Mouse (Mus musculus): ENCODE results near the gene Zfhx3. TPM values are rescaled to one million over a fixed set of nuclear protein-coding genes. Genes with fewer than 3 reads are reported as not detected.

Zfhx3 gene
- polyA plus RNA-seq, 1 experiment from 2014 or later = 19.8 TPM

- H3K4me3 ChIP-seq (ENCODE audit: low read depth, low read length) = no peak overlapping the region
- H3K4me2 ChIP-seq = no peak overlapping the region
- H3K9ac ChIP-seq = no peak overlapping the region
- H3K4me1 ChIP-seq (ENCODE audit: insufficient read depth) = no peaks in the 10 kb centered on the region
- H3K9me3 ChIP-seq (ENCODE audit: low read depth, low read length) = no peaks in the 10 kb centered on the region
- no peak for ATAC-seq (ENCODE audit: insufficient read depth)
- WGBS = 72% methylated on average over 5 of the region's 5 CpGs
- no peak for TF ChIP-seq CTCF (IDR thresholded peaks at IDR 0.05; ENCODE audit: low read depth)
- no peak for DNase-seq
- H3K36me3 ChIP-seq (ENCODE audit: insufficient read depth) = no peaks in the 10 kb centered on the region
- no peaks in the 10 kb centered on the region for H3K27me3 ChIP-seq (ENCODE audit: insufficient read depth, low read length)
- no peak overlapping the region for H3K27ac ChIP-seq (ENCODE audit: low read depth)
Measured at GRCm38 (mm10) chr8:109001923-109002322, 1059.5 kb downstream of the Zfhx3 start.

GRCm38 (mm10) chr8:109006986-109007385 is 1064.5 kb downstream of the Zfhx3 start:
- no peak for TF ChIP-seq CTCF (IDR thresholded peaks at IDR 0.05; ENCODE audit: low read depth)
- Histone ChIP-seq H3K27me3 (ENCODE audit: insufficient read depth, low read length) (no peaks in the 10 kb centered on the region), H3K36me3 (ENCODE audit: insufficient read depth) (no peaks in the 10 kb centered on the region), H3K9me3 (ENCODE audit: low read depth, low read length) (no peaks in the 10 kb centered on the region), H3K4me2 (no peak overlapping the region), H3K4me3 (ENCODE audit: low read depth, low read length) (no peak overlapping the region), H3K4me1 (ENCODE audit: insufficient read depth) (no peaks in the 10 kb centered on the region), H3K27ac (ENCODE audit: low read depth) (no peak overlapping the region), H3K9ac (no peak overlapping the region)
- 76% methylated on average over 9 of the region's 9 CpGs for WGBS
- DNase-seq (no peak), ATAC-seq (ENCODE audit: insufficient read depth) (no peak)

Small RNAs within 50 kb of the gene (microRNA-seq; reads per million reads assigned to microRNA genes)
- not detected for gene Mir3108 (ENCODE audit: borderline number of aligned reads)

Measured in lung, embryonic 14.5 days (tissue).